Mouse (Mus musculus) kidney, postnatal 0 days (tissue): ENCODE measurements around the gene Mad1l1. TPM values are rescaled to one million over a fixed set of nuclear protein-coding genes. Genes with fewer than 3 reads are reported as not detected.

Experiments
- ATAC-seq: fragments of 200-750 bp; cut with Nextera tagmentation; replicated peaks from 2 replicates; pipeline ENCODE4 v1.8.0; 2017; ENCODE audit warnings: low read depth, moderate number of reproducible peaks, moderate TSS enrichment, moderate library complexity; ENCODE audit not compliant: low FRiP score
- DNase-seq: peaks from one replicate; pipeline ENCODE4 v3.0.0-alpha.2; 2016; ENCODE audit warnings: low spot score
- H3K27ac ChIP-seq: fragments of 300-500 bp; sonication (generic); 2 replicates; pipeline ENCODE4 v1.5.1; 2014; ENCODE audit warnings: mild to moderate bottlenecking
- H3K27me3 ChIP-seq: fragments of 300-500 bp; sonication (generic); 2 replicates; pipeline ENCODE4 v1.6.1; 2014; ENCODE audit warnings: low read length, mixed read lengths; ENCODE audit not compliant: insufficient read depth
- H3K36me3 ChIP-seq: fragments of 300-500 bp; sonication (generic); 2 replicates; pipeline ENCODE4 v1.6.1; 2014; ENCODE audit warnings: low read length, mixed read lengths; ENCODE audit not compliant: insufficient read depth
- H3K4me1 ChIP-seq: fragments of 300-500 bp; sonication (generic); replicated peaks from 2 replicates; pipeline ENCODE4 v1.6.1; 2014; ENCODE audit warnings: antibody characterized with exemption, low read length, mixed read lengths; ENCODE audit not compliant: insufficient read depth
- H3K4me2 ChIP-seq: fragments of 300-500 bp; sonication (generic); 2 replicates; pipeline ENCODE4 v1.6.1; 2014; ENCODE audit warnings: mild to moderate bottlenecking, low read length, moderate library complexity, mixed read lengths
- H3K4me3 ChIP-seq: fragments of 300-500 bp; sonication (generic); replicated peaks from 2 replicates; pipeline ENCODE4 v1.5.1; 2014; ENCODE audit warnings: low read depth, low read length
- H3K9ac ChIP-seq: fragments of 300-500 bp; sonication (generic); 2 replicates; pipeline ENCODE4 v1.6.1; 2014; ENCODE audit warnings: low read depth, low read length
- H3K9me3 ChIP-seq: fragments of 300-500 bp; sonication (generic); replicated peaks from 2 replicates; pipeline ENCODE4 v1.6.1; 2016; ENCODE audit warnings: low read length, inconsistent platforms, mixed read lengths
- CTCF ChIP-seq: IDR thresholded peaks from 2 replicates; pipeline ENCODE4 v1.5.1; 2016; ENCODE audit warnings: antibody characterized with exemption, low read depth, mild to moderate bottlenecking, moderate library complexity
- WGBS: fragments of 180-500 bp; shearing (Covaris S2); extraction: QIAGEN DNeasy Blood & Tissue Kit; methylation state at CpG from one replicate; pipeline ENCODE4 v1.1.7; 2014; 5-methylcytosine and 5-hydroxymethylcytosine counted together
- polyA plus RNA-seq: library from polyadenylated mRNA; unstranded; fragments of >200 nt; fragmentation: Nextera tagmentation; extraction: Ambion mirVana; gene quantifications from 2 replicates; pipeline ENCODE4 v1.2.1, GENCODE M21; 2015

Gene Mad1l1
- polyA plus RNA-seq, 1 experiment from 2014 or later = 25.8 TPM

GRCm38 (mm10) chr5:140226871-140227270 is 94.5 kb downstream of the Mad1l1 start:
- H3K4me1 ChIP-seq = no peaks in the 10 kb centered on the region
- H3K9me3 ChIP-seq = no peaks in the 10 kb centered on the region
- H3K9ac ChIP-seq = no peak overlapping the region
- WGBS = 83% methylated on average over 3 of the region's 3 CpGs
- 0 out of 2 replicates have a peak overlapping the region, but pooled peaks have one; percentile 9 for H3K27ac ChIP-seq
- no peak overlapping the region for H3K4me2 ChIP-seq
- no peak for DNase-seq
- H3K36me3 ChIP-seq = no peaks in the 10 kb centered on the region
- H3K4me3 ChIP-seq = no peak overlapping the region
- no peak for ATAC-seq
- TF ChIP-seq CTCF = no peak
- no peaks in the 10 kb centered on the region for H3K27me3 ChIP-seq

- Histone ChIP-seq H3K4me1 (no peaks in the 10 kb centered on the region), H3K9ac (no peak overlapping the region), H3K36me3 (no peaks in the 10 kb centered on the region), H3K27me3 (no peaks in the 10 kb centered on the region), H3K4me2 (no peak overlapping the region), H3K9me3 (no peaks in the 10 kb centered on the region), H3K27ac (0 out of 2 replicates have a peak overlapping the region, but pooled peaks have one; percentile 27), H3K4me3 (no peak overlapping the region)
- DNase-seq (peak; percentile 54), ATAC-seq (peak; percentile 59; the same call in 1 of the 2 replicates)
- TF ChIP-seq CTCF = no peak
- WGBS = 64% methylated on average over 2 of the region's 2 CpGs
Measured at GRCm38 (mm10) chr5:140225881-140226280, 95.5 kb downstream of the Mad1l1 start.

- H3K27me3 ChIP-seq = no peaks in the 10 kb centered on the region
- H3K4me3 ChIP-seq = no peak overlapping the region
- no peak for DNase-seq
- no peaks in the 10 kb centered on the region for H3K36me3 ChIP-seq
- H3K9ac ChIP-seq = no peak overlapping the region
- ATAC-seq = no peak
- H3K4me2 ChIP-seq = no peak overlapping the region
- H3K9me3 ChIP-seq = no peaks in the 10 kb centered on the region
- 86% methylated on average over 2 of the region's 2 CpGs for WGBS
- H3K27ac ChIP-seq = 0 out of 2 replicates have a peak overlapping the region, but pooled peaks have one; percentile 27
- no peak for TF ChIP-seq CTCF
- H3K4me1 ChIP-seq = no peaks in the 10 kb centered on the region
Measured at GRCm38 (mm10) chr5:140225103-140225502, 96.2 kb downstream of the Mad1l1 start.

- no peak overlapping the region for H3K4me3 ChIP-seq
- H3K9ac ChIP-seq = no peak overlapping the region
- H3K9me3 ChIP-seq = no peaks in the 10 kb centered on the region
- H3K36me3 ChIP-seq = no peaks in the 10 kb centered on the region
- DNase-seq (no peak), ATAC-seq (no peak)
- peak overlapping the region; percentile 42; the same call in 1 of the 2 replicates for H3K27ac ChIP-seq
- TF ChIP-seq CTCF = no peak
- no peaks in the 10 kb centered on the region for H3K27me3 ChIP-seq
- H3K4me2 ChIP-seq = no peak overlapping the region
- WGBS = 74% methylated on average over 20 of the region's 20 CpGs
- H3K4me1 ChIP-seq = no peaks in the 10 kb centered on the region
Measured at GRCm38 (mm10) chr5:140223070-140224053, 98.0 kb downstream of the Mad1l1 start.

GRCm38 (mm10) chr5:140221016-140221650 is 100.2 kb downstream of the Mad1l1 start:
- Histone ChIP-seq H3K4me1 (no peaks in the 10 kb centered on the region), H3K36me3 (no peaks in the 10 kb centered on the region), H3K9me3 (no peaks in the 10 kb centered on the region), H3K27me3 (no peaks in the 10 kb centered on the region), H3K27ac (no peak overlapping the region), H3K4me2 (no peak overlapping the region), H3K9ac (no peak overlapping the region), H3K4me3 (no peak overlapping the region)
- DNase-seq (no peak), ATAC-seq (no peak)
- no peak for TF ChIP-seq CTCF
- WGBS = 55% methylated on average over 3 of the region's 3 CpGs

GRCm38 (mm10) chr5:140219252-140219651 is 102.1 kb downstream of the Mad1l1 start:
- Histone ChIP-seq H3K4me3 (no peak overlapping the region), H3K4me1 (no peaks in the 10 kb centered on the region), H3K36me3 (no peaks in the 10 kb centered on the region), H3K9ac (no peak overlapping the region), H3K27me3 (no peaks in the 10 kb centered on the region), H3K27ac (no peak overlapping the region), H3K9me3 (no peaks in the 10 kb centered on the region), H3K4me2 (no peak overlapping the region)
- ATAC-seq (no peak), DNase-seq (no peak)
- 94% methylated on average over 1 of the region's 1 CpGs for WGBS
- TF ChIP-seq CTCF = no peak
